Mouse (Mus musculus): Measurements from ENCODE around the gene Tiam2. TPM values are rescaled to one million over a fixed set of nuclear protein-coding genes. Genes with fewer than 3 reads are reported as not detected.

Tiam2 gene
- total RNA-seq, 4 experiments from 2014 or later = 29.3 to 36.2 (median 33.9) TPM

DNA sequence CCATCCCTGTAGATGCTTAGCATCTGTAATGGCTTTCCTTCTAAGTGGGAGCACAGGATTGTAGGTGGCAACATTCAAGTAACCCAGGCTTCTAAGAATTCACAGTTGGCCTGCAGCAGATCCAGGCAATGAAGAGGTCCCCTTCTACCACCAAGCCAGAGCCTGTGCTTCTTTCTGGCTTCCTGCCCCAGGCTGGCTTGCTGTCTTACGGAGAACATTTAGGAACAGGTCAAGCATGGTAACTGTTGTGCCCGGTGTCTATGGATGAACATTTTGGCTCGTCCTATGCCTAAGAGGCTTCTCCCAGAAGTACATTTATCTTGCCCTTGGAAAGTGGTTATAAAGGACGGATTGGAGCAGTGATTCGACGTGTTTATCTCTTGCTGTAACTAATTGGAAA lies 165.3 kb downstream of the Tiam2 start:
- DNase-seq (ENCODE audit: low spot score in 2 of 2) = no peak

DNA sequence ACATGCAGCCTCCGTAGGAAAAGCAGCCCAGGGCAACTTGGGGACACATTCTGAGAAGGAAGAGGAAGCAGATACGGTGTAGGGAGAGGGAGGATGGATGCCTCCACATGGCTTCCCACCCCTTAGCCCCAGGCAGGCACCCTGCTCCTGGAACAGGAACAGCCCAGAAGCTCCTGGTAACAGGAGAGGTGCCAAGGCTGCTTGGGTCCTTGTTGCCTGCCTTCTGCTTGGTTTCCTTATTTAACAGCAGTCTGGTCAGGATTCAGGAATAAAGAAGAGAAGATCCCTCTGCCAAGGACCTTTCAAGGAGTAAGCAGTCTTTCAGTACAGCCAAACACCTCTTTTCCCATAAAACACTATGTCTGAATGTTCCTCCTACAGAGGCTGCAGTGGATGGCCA lies 169.2 kb downstream of the Tiam2 start:
- peak in 1 of 2 experiments; percentile 33 for DNase-seq (ENCODE audit: low spot score in 2 of 2)

DNA sequence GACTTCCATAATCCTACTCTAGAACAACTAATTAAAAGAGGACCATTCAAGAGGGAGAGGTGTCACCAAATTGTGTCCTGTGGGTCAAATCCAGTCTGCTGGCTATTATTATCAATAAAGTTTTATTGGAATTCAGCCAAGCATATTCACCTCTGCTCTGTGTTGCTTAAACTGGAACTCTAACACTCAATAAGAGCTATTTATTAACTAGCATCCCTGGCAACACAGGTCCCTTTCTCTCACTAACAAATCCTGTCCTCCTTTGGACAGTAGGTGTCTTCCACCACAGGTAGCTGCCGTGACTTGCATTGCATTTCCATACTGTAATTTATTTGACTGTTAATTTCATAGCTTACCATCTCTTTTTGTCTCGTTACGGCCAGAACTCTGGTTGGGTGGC lies 169.7 kb downstream of the Tiam2 start:
- DNase-seq (ENCODE audit: low spot score in 2 of 2) = no peak

DNA sequence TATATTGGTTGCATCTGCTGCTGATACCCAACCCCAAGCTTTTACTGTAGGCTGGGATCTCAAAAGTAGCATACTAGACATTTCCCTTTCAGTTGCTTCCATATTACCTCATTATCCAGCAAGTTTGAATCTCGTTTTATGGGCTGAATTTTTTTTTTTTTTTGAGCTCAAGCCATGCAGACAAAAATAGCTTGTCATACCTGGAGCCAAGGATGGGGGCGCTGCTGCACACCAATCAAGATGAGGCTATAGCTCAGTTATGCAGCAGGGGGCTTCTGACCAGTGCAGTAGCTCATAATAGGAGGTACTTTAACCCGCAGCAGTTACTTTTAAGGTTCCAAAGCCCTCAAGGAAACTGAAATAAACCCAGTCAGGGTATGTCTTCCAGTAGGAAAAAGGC lies 171.7 kb downstream of the Tiam2 start:
- DNase-seq (ENCODE audit: low spot score in 2 of 2) = no peak

DNA sequence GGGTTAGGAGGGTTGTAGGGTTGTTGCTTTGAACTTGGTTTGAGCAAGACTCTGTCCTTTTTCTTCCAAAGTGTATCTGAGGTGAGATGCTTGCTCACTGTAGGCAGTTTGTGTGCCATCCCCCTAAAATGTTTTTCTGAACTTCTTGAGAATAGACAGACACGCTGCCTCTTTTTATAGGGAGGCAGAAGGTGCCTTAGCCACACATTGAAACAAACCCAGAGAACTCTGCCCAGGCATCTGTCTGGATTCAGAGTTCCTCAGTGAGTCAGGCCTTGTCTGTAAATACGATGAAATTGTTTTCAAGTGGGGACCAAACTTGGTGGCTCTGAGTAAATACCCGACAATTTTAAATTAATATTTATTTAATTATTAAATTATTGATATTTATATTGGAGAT lies 172.2 kb downstream of the Tiam2 start:
- DNase-seq (ENCODE audit: low spot score in 2 of 2) = no peak

DNA sequence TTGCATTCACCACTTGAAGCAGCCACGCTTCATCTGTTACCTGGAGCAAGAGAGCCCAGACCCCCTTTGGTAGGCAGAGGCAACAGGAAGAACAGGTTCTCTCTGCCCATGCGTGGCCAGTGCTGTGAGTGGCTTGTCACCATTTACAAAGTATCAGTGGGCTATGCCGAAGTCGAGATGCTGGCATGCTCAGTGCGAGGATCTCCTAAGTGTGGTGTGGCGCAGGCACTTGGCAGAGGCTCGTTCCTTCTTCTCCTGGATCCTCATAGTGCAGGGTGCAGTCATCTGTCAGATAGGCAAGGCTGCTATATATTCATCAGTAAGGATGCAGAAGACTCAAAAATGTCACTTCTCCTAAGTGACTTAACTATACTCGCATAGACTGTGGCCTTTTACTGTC lies 173.1 kb downstream of the Tiam2 start:
- no peak for DNase-seq (ENCODE audit: low spot score in 2 of 2)

DNA sequence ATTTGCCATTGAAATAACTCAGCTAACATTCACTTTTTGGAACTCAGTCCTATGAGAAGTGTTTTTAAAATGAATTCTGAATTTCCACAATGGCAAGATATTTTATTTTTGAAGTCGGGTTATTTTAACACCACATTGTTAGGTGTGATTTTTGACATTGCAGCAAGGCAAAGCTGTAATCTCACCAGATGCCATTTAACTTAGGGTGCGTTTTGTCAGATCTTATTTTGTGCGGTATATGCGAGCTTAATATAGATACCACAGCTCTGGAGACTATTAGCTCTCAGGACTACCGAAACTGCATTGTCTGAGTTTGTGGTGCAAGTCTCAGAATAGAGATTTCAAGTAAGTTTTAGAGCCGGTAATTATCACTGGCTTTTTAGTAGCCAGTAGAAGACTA lies 173.7 kb downstream of the Tiam2 start:
- no peak for DNase-seq (ENCODE audit: low spot score in 2 of 2)

DNA sequence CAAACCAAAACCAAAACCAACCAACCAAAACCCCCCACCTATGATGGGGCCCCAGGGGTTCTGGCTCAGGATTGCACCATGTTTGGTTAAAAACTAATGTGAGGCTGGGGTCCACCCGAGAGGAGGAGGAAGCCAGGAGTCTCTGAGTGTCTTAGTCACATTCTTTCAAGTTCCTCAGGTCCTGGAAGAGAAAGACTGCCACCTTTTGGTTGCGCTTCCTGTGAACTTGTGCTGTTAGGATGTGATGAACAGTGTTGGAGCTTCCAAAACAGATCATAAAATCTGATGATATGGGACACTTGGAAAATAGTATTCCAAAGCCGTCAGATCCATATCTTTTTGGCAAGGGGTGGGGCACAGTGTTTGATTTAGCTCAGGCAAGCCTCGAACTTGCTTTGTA lies 174.6 kb downstream of the Tiam2 start:
- no peak for DNase-seq (ENCODE audit: low spot score in 2 of 2)

DNA sequence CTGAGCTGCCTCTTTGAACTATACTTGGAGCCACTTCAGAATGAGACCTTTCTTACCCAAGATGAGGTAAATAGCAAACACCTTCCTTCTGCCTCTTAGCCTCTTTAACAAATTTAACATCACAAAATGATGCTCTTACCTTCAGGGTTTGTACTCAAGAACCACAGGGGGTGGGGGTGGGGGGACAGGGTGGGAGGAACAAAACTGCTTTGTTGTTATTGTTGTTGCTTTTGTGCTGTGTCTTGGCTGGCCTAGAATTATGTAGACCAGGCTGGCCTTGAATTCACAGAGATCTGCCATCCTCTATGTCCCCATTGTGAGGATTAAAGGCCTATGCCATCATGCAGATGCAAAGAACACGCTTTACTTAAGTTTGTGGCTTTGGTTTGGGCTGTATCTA lies 179.3 kb downstream of the Tiam2 start:
- no peak for DNase-seq (ENCODE audit: low spot score in 2 of 2)

DNA sequence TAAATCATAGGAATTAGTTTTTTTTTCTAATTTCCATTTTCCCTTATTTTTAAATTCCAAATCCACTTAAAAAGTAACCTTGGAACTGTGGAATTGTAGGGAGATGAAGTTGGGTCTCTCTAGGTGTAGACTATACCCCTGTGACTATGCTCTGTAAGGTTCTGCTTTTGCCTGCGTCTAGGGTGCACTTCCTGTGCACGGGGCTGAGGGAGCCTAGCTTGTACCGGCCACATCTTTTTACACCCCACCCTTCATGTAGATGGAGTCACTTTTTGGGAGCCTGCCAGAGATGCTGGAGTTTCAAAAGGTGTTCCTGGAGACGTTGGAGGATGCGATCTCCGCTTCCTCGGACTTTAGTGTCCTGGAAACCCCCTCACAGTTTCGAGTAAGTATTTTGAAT lies 180.1 kb downstream of the Tiam2 start:
- no peak for DNase-seq (ENCODE audit: low spot score in 2 of 2)

DNA sequence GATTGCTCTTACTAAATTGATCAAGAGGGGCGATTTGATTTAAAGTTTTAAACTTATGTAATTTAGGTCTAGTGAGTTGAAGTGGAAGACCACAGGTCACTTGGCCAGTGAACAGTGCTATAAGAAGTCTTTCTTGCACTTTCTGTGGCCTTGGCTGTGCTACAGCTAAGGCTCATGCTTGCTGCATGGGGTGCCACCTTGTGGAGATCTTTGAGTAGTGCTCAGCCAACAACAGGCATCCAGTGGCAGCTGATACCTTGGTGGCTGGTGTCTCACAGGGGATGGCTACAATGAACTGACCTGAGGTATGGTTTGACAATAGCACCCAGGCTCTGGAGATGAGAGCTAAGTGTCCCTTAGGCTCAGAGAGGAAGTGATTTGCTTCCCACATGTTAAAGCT lies 183.5 kb downstream of the Tiam2 start:
- DNase-seq (ENCODE audit: low spot score in 2 of 2) = peak; percentile 37 to 62

DNA sequence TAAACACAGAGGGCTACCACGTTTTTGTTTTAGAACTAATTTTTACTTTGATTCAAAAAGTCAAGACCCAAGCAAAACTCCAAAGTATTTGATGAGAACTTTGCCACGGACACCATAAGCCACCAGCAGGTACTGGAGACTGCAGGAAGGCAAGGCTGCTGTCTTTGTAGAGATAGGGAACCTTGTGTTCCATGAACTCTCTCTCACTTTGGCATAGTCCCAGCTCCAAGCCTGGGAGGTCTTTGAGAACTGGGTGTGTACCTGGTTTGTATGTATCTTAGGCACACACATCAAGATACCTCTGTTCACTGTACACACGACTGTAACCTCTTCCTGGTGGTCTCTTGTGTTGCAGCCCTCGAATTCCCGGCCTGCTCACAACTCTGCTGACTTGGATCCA lies 187.9 kb downstream of the Tiam2 start:
- no peak for DNase-seq (ENCODE audit: low spot score in 2 of 2)

DNA sequence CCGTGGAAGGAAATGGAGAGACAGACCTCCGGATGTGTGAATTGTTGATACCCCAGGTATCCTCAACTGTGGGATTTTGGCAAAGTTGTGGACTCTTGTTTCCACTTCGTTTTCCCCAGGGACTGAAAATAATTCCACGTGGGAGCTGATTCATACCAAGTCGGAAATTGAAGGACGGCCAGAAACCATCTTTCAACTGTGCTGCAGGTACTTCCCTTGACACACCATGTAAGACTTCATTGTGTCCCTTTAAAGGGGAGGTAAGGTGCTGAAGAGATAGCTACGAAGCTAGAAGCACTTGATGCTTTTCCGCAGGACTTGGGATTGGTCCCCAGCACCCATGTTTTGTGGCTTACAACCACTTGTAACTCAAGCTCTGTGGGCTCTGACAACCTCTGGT lies 189.5 kb downstream of the Tiam2 start:
- no peak for DNase-seq (ENCODE audit: low spot score in 2 of 2)

DNA sequence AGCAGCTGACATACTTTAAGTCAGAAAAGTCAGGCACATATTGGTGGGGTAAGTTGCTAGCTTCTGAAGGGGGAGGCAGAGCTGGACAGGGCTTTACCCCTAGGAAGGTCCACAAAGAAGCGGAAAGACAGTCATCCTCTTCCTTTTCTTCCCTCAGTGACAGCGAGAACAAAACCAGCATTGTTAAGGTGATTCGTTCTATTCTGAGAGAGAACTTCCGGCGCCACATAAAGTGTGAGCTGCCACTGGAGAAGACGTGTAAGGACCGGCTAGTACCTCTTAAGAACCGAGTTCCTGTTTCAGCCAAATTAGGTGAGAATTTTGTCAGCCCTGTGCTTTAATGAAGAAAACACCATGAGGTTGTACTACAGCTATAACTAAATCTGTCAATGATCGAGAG lies 190.0 kb downstream of the Tiam2 start:
- no peak for DNase-seq (ENCODE audit: low spot score in 2 of 2)

DNA sequence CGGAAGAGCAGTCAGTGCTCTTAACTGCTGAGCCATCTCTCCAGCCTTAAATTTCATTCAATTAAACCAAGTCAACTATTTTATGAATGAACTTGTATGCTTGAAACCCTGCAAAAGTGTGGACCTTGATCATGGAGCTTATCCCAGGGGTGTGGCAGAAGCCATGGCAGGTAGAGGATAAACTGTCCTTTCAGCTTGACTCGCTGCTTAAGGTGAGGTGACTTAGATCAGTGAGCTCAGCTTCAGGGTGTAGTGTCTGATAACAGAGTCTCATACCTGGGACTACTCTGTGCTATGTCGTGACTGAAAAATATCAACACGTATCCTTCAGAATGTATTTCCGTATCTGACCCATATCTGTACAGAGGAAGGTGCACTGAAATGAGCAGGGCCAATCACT lies 194.0 kb downstream of the Tiam2 start:
- DNase-seq (ENCODE audit: low spot score in 2 of 2) = no peak

DNA sequence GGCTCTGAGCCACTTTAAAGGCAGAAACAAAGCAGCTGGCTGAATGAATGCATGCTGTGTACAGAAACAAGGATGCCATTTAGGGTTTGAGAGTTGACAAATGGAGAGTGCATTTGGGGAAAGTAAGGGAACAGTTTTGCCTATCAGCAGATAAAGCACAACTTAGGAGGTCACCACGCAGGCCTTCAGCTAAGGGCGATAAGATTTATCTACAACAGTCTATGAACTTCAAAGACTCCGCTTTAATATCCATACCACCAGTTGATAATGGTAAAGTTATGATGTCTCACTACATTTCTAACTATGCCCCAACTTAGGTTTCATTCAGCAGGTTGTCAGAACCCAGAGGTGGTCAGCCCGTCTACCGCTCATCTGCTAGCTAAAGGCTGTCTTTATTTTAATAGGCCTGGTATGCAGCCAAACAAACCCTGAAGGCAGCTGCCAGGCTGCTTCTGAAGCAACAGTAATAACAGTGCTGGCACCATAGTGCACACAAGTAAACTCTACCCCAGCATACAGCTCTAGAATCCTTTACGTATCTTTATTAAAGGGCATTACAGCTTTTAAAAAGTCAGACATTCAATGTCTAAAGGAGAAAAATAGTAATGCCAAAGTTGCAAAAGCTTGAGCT lies 201.6 kb downstream of the Tiam2 start:
- DNase-seq (ENCODE audit: low spot score in 2 of 2) = no peak

DNA sequence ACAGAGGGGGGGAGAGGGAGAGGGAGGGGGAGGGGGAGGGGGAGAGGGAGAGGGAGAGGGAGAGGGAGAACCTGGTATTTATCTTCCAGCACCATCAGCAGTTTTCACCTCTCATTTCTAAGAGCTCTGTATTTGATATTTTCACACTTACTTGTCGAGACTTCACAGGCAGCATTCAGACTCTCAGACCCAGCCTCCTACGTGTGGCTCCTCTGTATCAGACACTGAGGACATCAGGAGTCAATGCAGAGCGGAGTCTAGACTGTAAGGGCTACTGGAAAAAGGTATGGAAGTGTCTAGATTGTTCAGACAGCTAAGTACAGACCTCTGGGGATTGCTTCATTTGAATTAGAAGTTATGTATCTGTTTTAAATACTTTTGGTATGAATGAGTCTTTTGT lies 203.2 kb downstream of the Tiam2 start:
- DNase-seq (ENCODE audit: low spot score in 2 of 2) = no peak

DNA sequence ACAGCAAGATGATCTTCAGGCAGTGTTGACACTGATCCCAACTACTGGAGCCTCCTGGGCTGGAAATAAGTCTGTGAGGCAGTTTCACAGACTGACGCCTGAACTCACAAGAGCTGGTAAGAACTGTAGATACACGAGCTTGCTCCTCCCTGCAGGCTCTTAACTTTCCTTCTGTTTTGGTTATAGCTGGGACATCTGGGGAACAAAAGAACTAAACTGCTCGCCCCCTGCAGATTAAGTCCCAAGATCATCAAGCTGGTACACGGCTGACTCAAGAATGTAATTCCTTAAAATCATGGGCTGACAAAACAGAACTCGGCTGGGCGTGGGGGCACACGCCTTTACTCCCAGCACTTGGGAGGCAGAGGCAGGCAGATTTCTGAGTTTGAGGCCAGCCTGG lies 204.2 kb downstream of the Tiam2 start:
- DNase-seq (ENCODE audit: low spot score in 2 of 2) = no peak

DNA sequence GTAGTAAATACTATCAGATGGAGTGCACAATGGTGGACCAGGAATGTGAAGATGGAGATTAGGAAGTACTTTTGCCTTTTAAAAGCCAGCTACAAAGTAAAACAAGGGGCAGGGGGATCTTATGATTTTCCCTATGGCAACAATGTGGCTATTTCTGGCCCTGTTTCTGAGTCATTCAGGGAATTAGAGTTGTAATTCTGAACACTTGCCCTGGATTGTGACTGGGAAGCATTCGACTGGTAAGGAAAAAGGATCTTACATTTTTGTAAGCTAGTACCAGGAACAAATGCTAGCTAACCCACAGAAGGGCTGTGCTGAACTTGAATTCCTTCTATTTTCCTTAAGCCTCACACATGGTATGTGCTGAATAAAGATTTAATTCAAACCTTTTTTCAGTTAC lies 205.3 kb downstream of the Tiam2 start:
- DNase-seq (ENCODE audit: low spot score in 2 of 2) = no peak

DNA sequence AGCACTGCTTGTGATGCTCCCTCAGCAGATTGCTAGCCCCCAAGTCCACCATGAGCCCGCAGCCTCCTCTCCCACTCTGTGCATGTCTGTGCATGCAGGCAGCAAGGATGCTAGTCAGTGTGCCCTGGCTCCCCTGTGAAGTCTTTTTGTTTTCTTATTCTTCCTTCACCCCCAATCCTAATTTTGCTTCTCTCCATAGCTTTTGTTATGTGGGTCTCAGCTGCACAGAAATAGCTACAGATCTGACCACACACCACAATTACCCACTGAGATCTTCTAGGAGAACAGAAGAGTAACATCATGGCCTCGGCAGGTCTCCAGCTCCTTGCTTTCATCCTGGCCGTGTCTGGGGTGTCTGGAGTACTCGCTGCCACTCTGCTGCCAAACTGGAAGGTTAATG lies 205.9 kb downstream of the Tiam2 start, which contains the start of gene Cldn20:
Gene Cldn20, plus strand, starts transcription at position 301 of the 400 bp plus-strand sequence.
- DNase-seq (ENCODE audit: low spot score in 2 of 2) = no peak

DNA sequence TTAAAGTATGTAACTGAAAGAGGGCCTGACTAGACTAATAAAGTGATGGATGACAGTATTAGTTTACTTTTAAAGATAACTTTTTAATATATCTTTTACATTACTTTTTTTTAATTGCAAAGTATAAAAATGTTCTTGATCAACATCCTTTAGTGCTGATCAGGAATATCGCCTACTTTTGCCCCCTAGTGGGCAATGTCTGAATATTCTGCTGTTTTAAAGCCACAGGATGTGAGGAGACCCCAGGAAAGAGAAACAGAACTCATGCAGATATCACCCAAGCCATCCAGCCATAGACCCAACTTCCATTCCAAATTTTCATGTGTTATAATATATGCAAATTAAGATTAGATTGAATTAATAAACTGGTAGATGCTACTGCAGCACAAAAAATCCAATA lies 207.1 kb downstream of the Tiam2 start:
- no peak for DNase-seq (ENCODE audit: low spot score in 2 of 2)

DNA sequence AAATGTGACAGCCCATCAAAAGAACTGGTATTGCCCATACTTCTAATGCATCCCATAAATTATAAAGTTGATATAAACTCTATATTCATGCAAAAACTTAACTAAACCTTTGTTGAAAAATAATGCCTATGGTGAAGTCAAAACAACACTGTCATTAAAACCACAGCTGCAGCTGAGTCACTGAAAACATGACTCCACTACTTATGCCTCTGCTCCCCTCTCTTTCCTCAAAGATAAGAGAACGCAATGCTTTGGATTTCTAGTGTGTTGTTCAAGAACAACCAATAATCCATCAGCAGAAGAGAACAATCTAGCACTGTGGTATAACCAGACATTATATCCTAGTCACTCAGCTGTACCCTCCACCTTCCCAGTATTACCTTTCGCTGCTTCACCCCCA lies 213.9 kb downstream of the Tiam2 start:
- no peak for DNase-seq (ENCODE audit: low spot score in 2 of 2)

DNA sequence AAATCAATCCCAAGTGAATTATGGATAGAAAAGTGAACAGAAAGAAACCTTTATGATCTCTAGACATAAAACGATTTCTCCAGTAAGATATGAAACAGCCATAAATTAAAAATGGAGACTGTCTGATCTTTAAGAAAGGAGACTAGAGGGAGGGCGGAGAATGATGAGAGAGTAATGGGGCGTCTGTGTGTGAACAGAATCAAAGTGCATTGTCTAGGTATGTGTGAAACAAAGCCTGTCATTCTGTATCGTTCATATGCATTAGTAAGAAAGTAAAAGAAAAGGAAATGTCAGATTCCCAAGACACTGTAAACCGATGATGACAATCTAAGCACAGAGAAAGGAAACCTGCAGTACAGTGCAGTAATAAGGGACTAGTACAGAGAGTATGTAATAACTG lies 214.7 kb downstream of the Tiam2 start:
- no peak for DNase-seq (ENCODE audit: low spot score in 2 of 2)

DNA sequence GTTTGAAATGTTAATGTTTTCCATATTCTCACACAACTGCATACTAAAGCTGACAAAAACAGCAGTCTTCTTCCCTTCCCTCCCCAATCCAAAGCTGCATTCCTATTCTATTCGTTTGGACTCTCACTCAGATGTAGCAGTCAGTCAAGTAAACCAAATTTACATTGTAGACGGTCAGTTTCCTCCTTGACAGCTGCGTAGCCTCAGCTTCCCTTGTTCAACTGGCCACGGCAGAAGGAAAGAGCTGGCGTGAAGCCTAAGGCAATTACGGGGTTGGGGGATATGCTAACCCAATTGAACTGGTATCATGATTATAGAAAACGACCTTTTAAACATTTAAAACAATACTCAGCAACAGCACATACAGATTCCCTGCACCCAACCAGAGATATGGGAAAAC lies 221.4 kb downstream of the Tiam2 start:
- DNase-seq (ENCODE audit: low spot score in 2 of 2) = no peak
